Mouse (Mus musculus) cortical plate, adult 2 months (tissue): ENCODE results near the gene Lpar3.
"Not testable (repeated sequence)": the region's sequence is repeated elsewhere in the genome, so short reads cannot be mapped to it uniquely, and the experiment has no call there.

Experiments used
- CTCF ChIP-seq: fragments of 200-500 bp; IDR thresholded peaks from 2 replicates; pipeline ENCODE4 v1.5.1; 2011; ENCODE audit warnings: mild to moderate bottlenecking, control low read depth, low read length; ENCODE audit not compliant: insufficient read depth; ENCODE audit errors: extremely low read depth
- POLR2A ChIP-seq: fragments of 200-500 bp; IDR thresholded peaks from 2 replicates; pipeline ENCODE4 v1.6.1; 2011; ENCODE audit warnings: mild to moderate bottlenecking, low read length, control low read depth; ENCODE audit not compliant: insufficient read depth; ENCODE audit errors: extremely low read depth

GRCm38 (mm10) chr3:146209759-146210158, 11.0 kb upstream of the Lpar3 start:
- not testable (repeated sequence) for TF ChIP-seq CTCF, POLR2A
